Mouse (Mus musculus) megakaryocyte, embryonic 14.5 days (primary cell): ENCODE measurements around the gene Btbd1.

Experiments used
- FLI1 ChIP-seq: IDR thresholded peaks from 2 replicates; pipeline ENCODE4 v1.6.1; 2012; ENCODE audit warnings: low read length, inconsistent platforms, mixed read lengths
- GATA1 ChIP-seq: IDR thresholded peaks from 3 replicates; pipeline ENCODE4 v1.6.1; 2012; ENCODE audit warnings: mixed read lengths, low read length, inconsistent platforms, borderline replicate concordance

DNA sequence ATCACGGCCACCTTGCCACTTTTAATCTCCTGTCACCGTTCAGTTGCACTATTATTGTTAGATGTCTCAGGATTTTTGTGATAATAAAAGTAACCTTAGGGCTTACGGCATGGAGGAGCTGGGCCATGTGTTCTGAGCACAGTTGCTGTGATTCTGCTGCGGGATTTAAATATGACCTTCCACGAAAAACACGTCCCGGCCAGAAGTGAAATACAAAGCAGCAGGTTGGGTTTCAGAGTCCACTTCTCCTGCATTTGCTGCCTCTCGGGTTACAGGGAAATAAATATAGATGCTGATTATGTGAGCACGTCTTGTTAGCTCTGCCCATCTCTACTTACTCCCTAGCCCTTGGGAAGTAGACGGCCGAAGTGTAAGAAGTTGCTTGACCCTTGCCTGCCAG is 15.6 kb upstream of the Btbd1 start:
- no peak for TF ChIP-seq GATA1
- TF ChIP-seq FLI1 = no peak
